Mouse (Mus musculus) cerebellum, adult 11 months (tissue): ENCODE measurements at regions not wholly inside any gene's neighbourhood (a gene's known extent, or its start where the extent isn't known, plus 50 kb on each side); places are given as distances from the start of the nearest gene placed in this dataset.

ENCODE experiments used
- DNase-seq: peaks from one replicate; pipeline ENCODE4 v3.0.0; 2022

- DNase-seq, result peak; percentile 17
These were observed 72.4 kb downstream of the Nupl2 start for GRCm38 (mm10) chr5:24237201-24237600.

- DNase-seq, result no peak
These were observed 74.2 kb downstream of the Nupl2 start for GRCm38 (mm10) chr5:24239006-24239405.

- DNase-seq, result no peak
These were observed 79.4 kb downstream of the Nupl2 start for GRCm38 (mm10) chr5:24244211-24244610.

- DNase-seq, result no peak
These were observed 90.7 kb downstream of the Nupl2 start for GRCm38 (mm10) chr5:24255421-24255820.

- DNase-seq, result peak; percentile 47
These were observed 90.3 kb downstream of the Kcnh2 start for GRCm38 (mm10) chr5:24261098-24261497.

DNA sequence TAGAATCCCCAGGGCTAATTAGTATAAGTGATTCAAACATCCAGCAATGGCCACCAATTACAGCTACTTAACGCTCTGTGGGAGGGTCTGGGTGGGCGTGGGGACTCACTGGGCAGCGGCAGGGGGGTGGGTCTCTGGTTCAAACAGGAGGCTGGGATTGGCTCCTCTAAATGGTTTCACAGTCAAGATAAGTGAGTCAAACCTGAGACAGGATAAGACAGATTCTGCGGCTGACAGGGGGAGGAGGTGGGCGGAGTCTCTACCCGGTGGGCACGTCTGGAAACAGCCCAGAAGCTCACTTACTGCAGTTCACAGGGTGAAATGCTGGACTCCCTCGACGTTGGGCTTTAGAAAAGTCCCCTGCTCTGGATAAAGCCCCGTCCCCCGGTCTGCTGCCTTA lies 89.3 kb downstream of the Kcnh2 start:
- no peak for DNase-seq

- DNase-seq, result no peak
These were observed 87.3 kb downstream of the Kcnh2 start for GRCm38 (mm10) chr5:24264151-24264550.

- DNase-seq, result no peak
These were observed 86.0 kb downstream of the Kcnh2 start for GRCm38 (mm10) chr5:24265431-24265830.

- DNase-seq, result peak; percentile 83
These were observed 84.8 kb downstream of the Kcnh2 start for GRCm38 (mm10) chr5:24266344-24267295.
